Mouse (Mus musculus): ENCODE measurements around the gene Arhgap31.

- no peak for TF ChIP-seq TBP (IDR thresholded peaks at IDR 0.05; ENCODE audit: low read depth, low read length)
- TF ChIP-seq CHD1 (IDR thresholded peaks at IDR 0.05; ENCODE audit: low read depth, low read length), result no peak
- TF ChIP-seq CHD2 (IDR thresholded peaks at IDR 0.05; ENCODE audit: low read length), result no peak
- no peak for TF ChIP-seq POLR2A (IDR thresholded peaks at IDR 0.05; ENCODE audit: control insufficient read depth in 1 of 2, insufficient read depth in 1 of 2, low read depth in 1 of 2, low read length in 2 of 2, poor library complexity in 1 of 2)
- no peak for TF ChIP-seq CTCF (IDR thresholded peaks at IDR 0.05 in 2 of 3, conservative IDR thresholded peaks at IDR 0.05 in 1 of 3; ENCODE audit: control insufficient read depth in 1 of 3, insufficient read depth in 1 of 3, low read depth in 2 of 3, low read length in 3 of 3, poor library complexity in 1 of 3, severe bottlenecking in 1 of 3)
- TF ChIP-seq MAFK (IDR thresholded peaks at IDR 0.05; ENCODE audit: borderline replicate concordance, low read depth, low read length), result no peak
- TF ChIP-seq EP300 (IDR thresholded peaks at IDR 0.05; ENCODE audit: low read depth in 1 of 2, low read length in 2 of 2), result no peak
- TF ChIP-seq ZC3H11A (IDR thresholded peaks at IDR 0.05; ENCODE audit: low read depth, low read length), result no peak
- TF ChIP-seq POLR2AphosphoS2 (IDR thresholded peaks at IDR 0.05; ENCODE audit: low read length), result no peak
These were observed 37.7 kb upstream of the Arhgap31 start for GRCm38 (mm10) chr16:38750803-38751202.
